Mouse (Mus musculus) spleen, adult 2 months (tissue): ENCODE measurements around the gene Fads1. TPM values are rescaled to one million over a fixed set of nuclear protein-coding genes. Genes with fewer than 3 reads are reported as not detected.

Experiments
- DNase-seq, 2 experiments: peaks; one replicate each; pipeline versions ENCODE4 v3.0.0 to v3.0.0-alpha.2; 2012 to 2021; ENCODE audit warnings: low spot score in 2 of 2, low read depth in 1 of 2
- H3K27ac ChIP-seq: fragments of 200-500 bp; 2 replicates; pipeline ENCODE4 v1.5.1; 2012; ENCODE audit warnings: low read length, inconsistent platforms; ENCODE audit not compliant: insufficient read depth
- H3K27me3 ChIP-seq: fragments of 200-500 bp; 2 replicates; pipeline ENCODE4 v1.6.1; 2012; ENCODE audit warnings: mild to moderate bottlenecking, moderate library complexity, low read length, inconsistent platforms; ENCODE audit not compliant: control insufficient read depth, insufficient read depth
- H3K36me3 ChIP-seq: fragments of 200-500 bp; 2 replicates; pipeline ENCODE4 v1.6.1; 2012; ENCODE audit warnings: mild to moderate bottlenecking, low read length, inconsistent platforms; ENCODE audit not compliant: control insufficient read depth, insufficient read depth
- H3K4me1 ChIP-seq: fragments of 200-500 bp; 2 replicates; pipeline ENCODE4 v1.6.1; 2011; ENCODE audit warnings: inconsistent platforms; ENCODE audit not compliant: control insufficient read depth, insufficient read depth, insufficient read length
- H3K4me3 ChIP-seq: fragments of 200-500 bp; 2 replicates; pipeline ENCODE4 v1.5.1; 2011; ENCODE audit warnings: mild to moderate bottlenecking, inconsistent platforms; ENCODE audit not compliant: insufficient read depth, insufficient read length; ENCODE audit errors: extremely low read depth
- CTCF ChIP-seq: fragments of 200-500 bp; IDR thresholded peaks from 2 replicates; pipeline ENCODE4 v1.5.1; 2011; ENCODE audit warnings: mild to moderate bottlenecking, inconsistent platforms; ENCODE audit not compliant: insufficient read depth, insufficient read length, insufficient replicate concordance; ENCODE audit errors: extremely low read depth
- POLR2A ChIP-seq: fragments of 200-500 bp; IDR thresholded peaks from 2 replicates; pipeline ENCODE4 v1.6.1; 2011; ENCODE audit warnings: low read depth, low read length, inconsistent platforms
- WGBS: fragments of 180-500 bp; shearing (Covaris S2); methylation state at CpG from one replicate; pipeline ENCODE4 v1.1.7; 2018; 5-methylcytosine and 5-hydroxymethylcytosine counted together
- polyA plus RNA-seq: library from polyadenylated mRNA; depleted of rRNA; stranded (reverse); fragments of >200 nt; gene quantifications from 2 replicates; pipeline ENCODE4 v1.2.3, GENCODE M21; 2012

Fads1 gene
- polyA plus RNA-seq, 1 experiment = 17.8 TPM

GRCm38 (mm10) chr19:10208851-10209250 lies 26.2 kb downstream of the Fads1 start:
- TF ChIP-seq POLR2A (no peak), CTCF (no peak)
- Histone ChIP-seq H3K4me1 (no peaks in the 10 kb centered on the region), H3K4me3 (no peak overlapping the region), H3K27ac (no peak overlapping the region), H3K36me3 (peaks cover 20% of the 10 kb centered on the region), H3K27me3 (no peaks in the 10 kb centered on the region)
- no peak for DNase-seq
- 84% methylated on average over 3 of the region's 3 CpGs for WGBS

GRCm38 (mm10) chr19:10210885-10211284 lies 28.2 kb downstream of the Fads1 start:
- WGBS = 79% methylated on average over 4 of the region's 4 CpGs
- no peak overlapping the region for H3K27ac ChIP-seq
- TF ChIP-seq POLR2A = no peak
- no peak for TF ChIP-seq CTCF
- peaks cover 20% of the 10 kb centered on the region for H3K36me3 ChIP-seq
- no peak overlapping the region for H3K4me3 ChIP-seq
- no peak for DNase-seq
- no peaks in the 10 kb centered on the region for H3K27me3 ChIP-seq
- no peaks in the 10 kb centered on the region for H3K4me1 ChIP-seq

- Histone ChIP-seq H3K27me3 (no peaks in the 10 kb centered on the region), H3K4me1 (no peaks in the 10 kb centered on the region), H3K27ac (no peak overlapping the region), H3K4me3 (no peak overlapping the region), H3K36me3 (peaks cover 7% of the 10 kb centered on the region)
- no peak for DNase-seq
- WGBS = 86% methylated on average over 10 of the region's 10 CpGs
- TF ChIP-seq POLR2A (no peak), CTCF (no peak)
Observed at GRCm38 (mm10) chr19:10213796-10214471, 31.2 kb downstream of the Fads1 start.

GRCm38 (mm10) chr19:10216101-10216500 lies 33.4 kb downstream of the Fads1 start:
- WGBS = 73% methylated on average over 8 of the region's 8 CpGs

GRCm38 (mm10) chr19:10219108-10219507 lies 36.4 kb downstream of the Fads1 start:
- WGBS = 40% methylated on average over 3 of the region's 3 CpGs
- Histone ChIP-seq H3K4me1 (no peaks in the 10 kb centered on the region), H3K27ac (no peak overlapping the region), H3K27me3 (no peaks in the 10 kb centered on the region), H3K36me3 (no peaks in the 10 kb centered on the region), H3K4me3 (no peak overlapping the region)
- TF ChIP-seq POLR2A (no peak), CTCF (peak; percentile 12; the same call in 1 of the 2 replicates)
- peak; percentile 8 to 27 for DNase-seq

More at GRCm38 (mm10) chr19:10216101-10216500, 33.4 kb downstream of the Fads1 start:
- TF ChIP-seq CTCF = no peak
- TF ChIP-seq POLR2A = no peak
- H3K27ac ChIP-seq = no peak overlapping the region
- no peaks in the 10 kb centered on the region; the same call in none of the 2 replicates for H3K36me3 ChIP-seq
- no peaks in the 10 kb centered on the region for H3K27me3 ChIP-seq
- H3K4me1 ChIP-seq = no peaks in the 10 kb centered on the region
- H3K4me3 ChIP-seq = no peak overlapping the region
- DNase-seq = no peak

- no peak for DNase-seq
- H3K36me3 ChIP-seq = no peaks in the 10 kb centered on the region
- no peaks in the 10 kb centered on the region for H3K4me1 ChIP-seq
- no peaks in the 10 kb centered on the region for H3K27me3 ChIP-seq
- TF ChIP-seq CTCF (no peak), POLR2A (no peak)
- no peak overlapping the region for H3K4me3 ChIP-seq
- no peak overlapping the region for H3K27ac ChIP-seq
- 89% methylated on average over 6 of the region's 6 CpGs for WGBS
Observed at GRCm38 (mm10) chr19:10219593-10219992, 36.9 kb downstream of the Fads1 start.

- Histone ChIP-seq H3K27me3 (no peaks in the 10 kb centered on the region), H3K4me3 (no peak overlapping the region), H3K27ac (no peak overlapping the region), H3K4me1 (no peaks in the 10 kb centered on the region), H3K36me3 (no peaks in the 10 kb centered on the region)
- no peak for DNase-seq
- TF ChIP-seq POLR2A (no peak), CTCF (no peak)
- 74% methylated on average over 4 of the region's 4 CpGs for WGBS
Observed at GRCm38 (mm10) chr19:10221585-10221984, 38.9 kb downstream of the Fads1 start.
